Mouse (Mus musculus) lung, postnatal 25 days (tissue): ENCODE data around the gene Nhs.

Experiments
- DNase-seq: peaks from one replicate; pipeline ENCODE4 v3.0.0; 2022; ENCODE audit warnings: low spot score

The Nhs gene

DNA sequence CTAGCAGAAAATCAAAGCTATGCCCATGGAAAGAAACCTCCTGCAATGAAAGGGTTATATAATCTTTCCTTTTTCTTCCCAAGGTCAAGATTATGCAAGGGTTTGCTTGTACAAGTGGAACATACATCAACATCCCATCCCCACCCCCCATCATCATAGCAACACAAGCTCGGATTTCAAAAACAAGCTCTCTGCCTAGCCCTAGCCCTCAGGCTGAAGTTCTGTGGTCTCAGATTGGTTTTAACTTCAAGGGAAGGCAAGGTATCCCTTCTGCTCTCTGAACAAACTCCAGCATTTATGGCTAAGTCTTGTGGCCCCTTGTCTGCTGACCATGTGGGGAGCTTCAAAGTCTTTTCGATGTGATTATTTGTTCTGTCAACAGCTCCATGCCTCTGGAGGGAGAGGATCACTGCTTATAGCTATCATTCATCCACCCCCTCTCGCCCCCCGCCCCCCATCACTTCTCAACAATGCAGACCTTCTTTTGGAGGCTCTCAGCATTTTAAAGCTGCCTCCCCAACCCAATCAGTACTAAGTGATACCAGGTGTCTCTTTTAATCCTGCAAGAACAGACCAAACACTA lies 216.3 kb downstream of the Nhs start:
- no peak for DNase-seq

DNA sequence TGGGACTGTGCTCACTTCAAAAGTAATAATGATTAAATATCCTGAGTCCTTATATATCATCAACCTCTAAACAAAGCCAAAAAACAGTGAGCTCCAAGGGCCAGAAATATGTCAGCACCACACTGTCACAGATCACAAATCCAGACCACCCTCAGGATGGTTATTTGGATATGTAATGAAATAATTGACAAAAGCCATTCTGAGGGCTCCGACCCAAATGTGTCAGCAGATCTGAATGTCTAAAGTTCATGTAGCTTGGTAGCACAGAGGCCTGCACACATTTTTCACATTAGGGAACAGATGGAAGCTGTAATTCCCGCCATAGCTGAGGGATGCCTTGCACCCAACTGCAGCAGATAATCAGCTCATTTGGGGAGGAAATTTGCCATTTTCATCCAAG lies 218.8 kb downstream of the Nhs start:
- DNase-seq = peak; percentile 25

DNA sequence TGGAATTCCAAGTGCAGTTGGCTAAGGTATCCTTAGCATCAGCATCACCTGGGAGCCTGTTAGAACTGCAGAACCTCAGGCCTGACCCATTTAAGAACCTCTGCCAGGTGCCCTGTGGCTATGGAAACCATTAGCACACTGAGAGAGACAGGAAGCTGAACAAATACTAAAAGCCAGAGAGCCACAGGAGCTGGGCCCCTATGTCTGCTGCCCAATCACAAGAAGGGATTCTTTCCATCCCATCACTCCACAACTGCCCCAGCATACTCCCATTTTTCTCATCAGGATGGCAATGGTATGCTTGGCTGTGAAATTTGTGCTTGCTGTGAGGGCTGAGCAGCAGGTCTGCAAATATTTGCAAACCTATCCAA lies 232.9 kb downstream of the Nhs start:
- DNase-seq = no peak

DNA sequence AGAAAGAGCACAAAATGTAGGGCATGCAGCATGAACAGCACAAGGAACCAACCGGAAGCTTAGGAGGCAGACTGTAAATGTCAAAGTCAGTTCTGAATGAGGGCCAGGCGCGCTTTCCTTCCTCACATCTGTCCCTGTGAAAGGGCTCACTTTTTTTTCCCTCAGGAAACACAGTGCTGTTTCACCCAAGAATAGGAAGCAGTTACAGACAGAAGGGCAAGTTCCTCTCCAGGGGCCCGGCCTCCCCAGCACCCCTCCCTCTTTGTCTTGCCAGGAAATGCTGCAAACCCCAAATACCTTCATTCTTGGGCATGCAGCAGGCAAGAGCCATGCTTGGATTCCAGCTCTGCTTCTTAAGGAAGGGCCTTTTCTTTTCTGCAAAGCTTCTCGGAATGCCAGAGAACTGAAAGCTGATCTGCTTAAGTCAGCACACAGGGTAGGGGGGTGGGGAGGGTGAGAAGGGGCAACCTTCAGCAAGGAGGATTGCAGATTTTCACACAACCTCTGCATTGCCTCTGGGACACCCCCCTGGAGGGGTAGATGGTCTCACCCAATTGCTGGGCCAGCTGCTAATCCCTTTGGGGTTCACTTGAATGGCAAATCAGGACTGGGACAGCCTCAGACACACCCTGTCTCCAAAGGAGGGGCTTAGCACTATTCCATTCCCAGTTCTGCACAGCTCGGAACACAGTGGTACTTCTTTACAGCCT lies 233.4 kb downstream of the Nhs start:
- DNase-seq = no peak

DNA sequence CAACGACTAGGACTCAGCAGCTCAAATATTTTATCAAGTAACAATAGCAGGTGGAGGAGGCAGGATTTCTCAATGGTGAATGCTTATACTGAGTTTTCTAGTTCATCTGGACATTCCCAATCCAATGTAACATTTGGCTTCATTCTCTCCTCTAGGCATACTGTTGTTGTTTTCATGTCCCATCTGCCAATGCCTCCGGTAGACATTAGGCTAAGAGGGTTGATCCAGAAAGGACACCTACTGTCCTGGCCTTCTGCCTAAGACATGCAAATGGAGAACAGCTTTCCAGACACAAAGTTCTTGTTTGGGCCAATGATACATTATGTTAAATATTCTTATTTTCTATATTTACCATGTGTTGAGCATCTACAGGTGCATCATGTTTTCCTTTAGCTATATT lies 236.9 kb downstream of the Nhs start:
- no peak for DNase-seq

DNA sequence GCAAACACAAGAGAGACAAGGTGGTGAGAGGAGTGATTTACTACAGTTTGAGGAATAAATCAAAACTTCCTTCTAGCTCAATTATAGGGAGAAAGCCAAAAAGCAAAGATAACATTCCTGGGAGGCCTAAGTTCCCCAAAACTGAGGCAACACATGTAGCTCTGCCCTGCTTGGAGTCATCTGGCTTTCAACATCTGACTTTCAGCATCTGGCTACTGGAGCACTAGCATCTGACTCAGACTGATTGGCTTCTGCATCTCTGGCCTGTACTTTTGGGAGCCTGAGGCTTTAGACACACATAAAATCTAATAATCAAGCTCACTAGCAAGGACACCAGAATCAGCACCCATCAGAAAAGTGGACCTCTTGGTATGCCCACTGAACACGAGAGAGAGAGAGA lies 237.9 kb downstream of the Nhs start:
- DNase-seq = no peak

DNA sequence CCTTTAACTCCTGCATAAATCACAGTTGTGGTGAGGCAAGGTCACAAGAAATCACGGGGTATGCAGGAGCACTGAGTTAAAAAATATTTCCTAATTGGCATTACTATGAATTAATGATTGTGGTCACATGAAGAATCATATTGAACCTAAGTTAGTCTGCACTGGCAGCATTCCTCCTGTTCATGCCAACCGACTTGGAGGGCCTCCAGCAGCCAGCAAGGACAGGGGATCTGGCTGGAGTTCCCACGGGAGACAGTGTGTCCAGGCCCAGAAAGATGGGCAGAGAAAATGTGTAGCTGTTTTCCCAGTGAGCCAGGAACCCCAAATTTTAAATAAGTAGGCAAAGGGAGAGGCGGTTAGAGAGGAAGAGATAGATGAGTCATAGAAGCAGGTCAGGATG lies 249.6 kb downstream of the Nhs start:
- no peak for DNase-seq

DNA sequence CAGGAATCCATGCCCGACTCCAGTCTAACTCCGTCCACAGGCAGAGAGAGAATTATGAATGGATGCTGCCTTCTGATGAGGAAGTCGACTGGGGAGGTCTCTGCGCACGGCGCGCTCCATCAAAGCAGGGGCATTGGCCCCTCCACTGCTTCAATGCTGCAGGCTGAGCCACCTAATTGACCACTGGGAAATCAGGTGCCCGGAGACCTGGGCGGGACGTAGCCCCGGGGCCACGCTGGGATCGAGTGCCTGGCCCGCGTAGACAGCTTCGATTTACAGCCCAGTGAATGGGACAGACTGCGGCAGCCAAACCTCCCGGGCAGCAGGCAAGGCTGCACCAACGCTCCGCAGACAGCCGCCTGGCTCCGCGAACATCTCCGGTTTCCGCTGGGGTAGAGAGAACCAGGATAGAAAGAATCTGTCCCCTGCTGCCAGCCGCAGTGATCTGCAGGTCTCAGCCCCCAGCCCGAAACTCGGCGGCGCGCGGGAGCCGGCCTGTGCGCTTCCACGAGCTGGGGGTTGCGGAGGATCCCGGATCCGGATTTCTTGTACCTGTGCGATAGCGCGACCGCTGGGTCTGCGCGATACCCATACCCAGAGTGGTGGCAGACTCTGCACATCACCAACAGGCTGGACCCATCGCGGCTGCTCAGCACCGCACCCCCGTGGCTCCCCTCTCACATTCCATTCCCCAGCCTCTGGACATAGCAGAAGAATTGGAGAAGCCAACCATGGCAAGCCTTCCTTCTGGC lies 250.7 kb downstream of the Nhs start:
- DNase-seq = no peak

DNA sequence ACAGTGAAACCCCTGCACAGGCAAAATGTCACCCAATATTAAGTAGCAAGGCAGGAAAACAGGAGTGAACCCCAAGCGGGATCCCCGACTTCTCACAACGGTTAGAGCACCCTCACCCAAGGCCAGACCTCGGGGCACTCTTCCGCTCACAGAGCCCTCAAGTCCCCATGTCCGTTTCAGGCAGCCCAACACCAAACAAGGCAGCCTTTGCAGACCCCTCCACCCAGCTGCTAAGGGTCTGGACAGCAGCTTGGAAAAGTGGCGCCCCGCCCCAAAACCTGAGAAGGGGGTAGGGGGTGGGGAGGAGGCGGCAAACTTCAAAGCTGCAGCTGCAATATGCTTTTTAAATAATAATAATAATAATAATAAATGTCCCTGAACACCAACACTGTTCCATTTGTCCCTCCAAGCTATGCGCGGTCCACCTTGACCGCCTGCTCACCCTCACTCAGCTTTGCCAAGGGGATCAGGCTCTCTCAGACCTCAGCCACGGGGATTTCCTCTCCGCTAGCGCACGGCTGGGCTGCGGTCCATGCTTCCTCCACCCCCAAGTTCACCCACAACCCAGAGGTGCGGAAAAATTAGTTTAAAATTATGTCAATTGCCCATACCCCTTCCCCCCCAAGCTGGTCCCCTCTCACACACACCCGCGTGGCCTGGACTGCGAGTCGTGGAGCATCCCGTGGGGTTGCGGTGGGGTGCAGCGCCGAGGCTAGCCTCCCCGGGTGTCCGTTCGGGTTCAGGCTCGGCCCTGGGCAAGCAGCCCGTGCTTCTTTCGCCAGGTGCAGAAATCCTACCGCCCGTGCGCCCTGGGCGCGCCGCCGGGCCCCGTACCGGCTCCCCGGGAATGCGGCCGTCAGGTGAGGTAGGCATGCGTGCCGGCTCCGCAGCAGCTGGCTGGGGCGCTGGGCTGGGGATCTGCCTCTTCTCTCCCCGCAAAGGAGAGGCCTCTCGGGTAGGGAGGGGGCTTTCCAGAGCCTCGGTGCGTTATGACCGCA lies 251.6 kb downstream of the Nhs start:
- no peak for DNase-seq

DNA sequence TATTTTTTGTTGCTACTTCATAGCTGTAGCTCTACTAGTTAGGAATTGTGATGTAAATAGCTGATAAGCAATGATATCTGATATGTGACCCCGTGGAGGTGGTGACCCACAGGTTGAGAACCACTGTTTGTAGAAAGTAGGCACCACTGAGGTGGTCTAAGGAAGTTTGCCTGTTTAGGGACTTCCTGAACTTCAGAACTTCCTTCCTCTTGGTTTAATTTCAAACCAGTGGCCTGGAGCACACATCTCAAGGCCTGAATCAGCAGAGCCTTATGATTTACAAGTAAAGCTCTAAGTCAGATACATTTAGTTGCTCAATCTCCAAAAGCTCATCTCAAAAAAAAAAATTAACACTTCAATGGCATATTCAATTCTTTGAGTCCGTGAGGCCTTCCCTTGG lies 265.1 kb downstream of the Nhs start:
- no peak for DNase-seq

DNA sequence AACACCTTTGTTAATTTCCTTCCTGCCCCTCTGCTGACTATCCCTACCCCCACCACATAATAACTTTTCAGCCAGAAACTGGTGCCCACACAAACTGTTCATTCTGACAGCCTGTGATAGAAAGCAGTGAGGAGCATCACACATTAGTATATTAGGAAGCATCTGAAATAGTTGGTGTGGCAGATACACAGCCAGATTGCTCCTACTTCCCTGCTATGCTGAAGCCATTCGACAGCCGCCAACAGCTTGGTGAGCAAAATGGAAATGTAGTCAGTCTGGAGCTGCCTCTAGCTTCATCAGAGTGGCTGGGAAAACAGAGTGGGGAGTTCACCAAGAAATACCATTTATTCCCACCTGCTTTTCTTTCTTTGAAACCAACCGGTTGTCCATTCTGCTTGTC lies 275.9 kb downstream of the Nhs start:
- DNase-seq = no peak

DNA sequence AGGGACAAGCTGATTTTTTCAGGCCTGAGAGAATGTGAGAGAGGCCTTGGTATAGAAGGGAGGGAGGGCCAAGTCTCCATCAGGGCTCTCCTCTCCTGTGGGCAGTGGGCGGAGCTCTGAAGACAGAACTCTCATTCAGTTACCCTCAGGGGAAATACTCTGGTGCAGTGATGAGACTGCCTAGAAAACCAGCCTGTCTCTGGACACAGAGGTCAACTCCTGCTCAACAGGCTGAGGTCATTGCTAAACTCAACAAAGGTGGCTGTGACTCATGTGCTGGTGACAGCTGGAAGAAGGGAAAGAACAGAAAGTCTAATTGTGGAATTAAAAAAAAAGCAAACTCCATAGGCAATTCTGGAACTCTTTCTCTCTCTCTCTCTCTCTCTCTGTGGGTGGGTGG lies 282.4 kb downstream of the Nhs start:
- DNase-seq = no peak

DNA sequence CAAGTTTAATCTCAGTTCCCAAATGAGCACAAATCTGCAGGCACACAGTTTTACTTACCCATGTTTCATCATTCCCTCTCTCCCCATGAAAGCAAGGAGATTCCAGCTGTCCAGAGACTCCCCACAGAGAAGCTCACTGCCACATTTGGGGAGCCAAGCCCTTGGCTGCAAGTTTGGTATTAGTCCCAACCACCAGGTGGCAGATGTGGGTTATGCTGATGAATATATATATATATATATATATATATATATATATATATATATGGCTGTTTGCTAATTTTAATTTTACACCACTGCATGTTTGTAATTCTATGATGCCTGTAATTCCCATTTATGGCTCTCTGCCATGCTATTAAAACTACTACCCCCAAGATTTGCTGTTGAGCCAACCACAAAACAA lies 286.0 kb downstream of the Nhs start:
- DNase-seq = no peak

DNA sequence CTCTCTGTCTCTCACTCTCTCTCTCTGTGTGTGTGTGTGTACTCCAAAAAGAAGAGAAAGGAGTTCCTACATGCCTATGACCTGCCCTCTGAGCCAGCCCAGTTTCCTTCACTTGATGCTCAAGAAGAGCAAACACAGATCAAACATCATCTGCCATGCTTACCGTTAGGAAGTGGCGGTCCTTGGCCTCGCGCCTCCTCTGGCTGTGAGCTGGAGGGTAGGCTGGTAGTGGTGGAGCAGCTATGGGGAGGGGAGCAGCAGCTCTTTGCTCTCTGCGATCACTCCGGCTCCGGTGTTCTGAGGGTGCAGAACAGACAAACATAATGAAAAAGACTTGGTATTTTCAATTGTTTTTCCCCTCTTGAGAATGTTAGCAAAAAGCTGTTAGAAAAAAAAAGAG lies 288.2 kb downstream of the Nhs start:
- DNase-seq = no peak

DNA sequence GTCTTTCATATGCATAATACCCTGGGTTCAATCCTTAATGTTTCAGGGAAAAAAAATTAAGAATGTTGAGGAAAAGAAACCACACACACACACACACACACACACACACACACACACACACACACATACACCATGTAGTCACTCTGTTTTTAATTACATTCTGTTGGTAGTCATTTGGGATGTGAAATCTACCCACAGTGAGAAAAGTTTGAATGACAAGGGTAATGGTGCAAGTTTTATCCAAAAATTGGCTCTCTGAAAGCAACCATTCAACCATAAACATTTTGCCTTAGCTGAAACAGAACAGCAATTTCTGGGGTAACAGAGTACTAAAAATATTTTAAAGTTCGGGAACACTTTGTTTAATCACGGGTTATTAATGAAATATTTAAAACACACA lies 303.9 kb downstream of the Nhs start:
- DNase-seq = no peak

DNA sequence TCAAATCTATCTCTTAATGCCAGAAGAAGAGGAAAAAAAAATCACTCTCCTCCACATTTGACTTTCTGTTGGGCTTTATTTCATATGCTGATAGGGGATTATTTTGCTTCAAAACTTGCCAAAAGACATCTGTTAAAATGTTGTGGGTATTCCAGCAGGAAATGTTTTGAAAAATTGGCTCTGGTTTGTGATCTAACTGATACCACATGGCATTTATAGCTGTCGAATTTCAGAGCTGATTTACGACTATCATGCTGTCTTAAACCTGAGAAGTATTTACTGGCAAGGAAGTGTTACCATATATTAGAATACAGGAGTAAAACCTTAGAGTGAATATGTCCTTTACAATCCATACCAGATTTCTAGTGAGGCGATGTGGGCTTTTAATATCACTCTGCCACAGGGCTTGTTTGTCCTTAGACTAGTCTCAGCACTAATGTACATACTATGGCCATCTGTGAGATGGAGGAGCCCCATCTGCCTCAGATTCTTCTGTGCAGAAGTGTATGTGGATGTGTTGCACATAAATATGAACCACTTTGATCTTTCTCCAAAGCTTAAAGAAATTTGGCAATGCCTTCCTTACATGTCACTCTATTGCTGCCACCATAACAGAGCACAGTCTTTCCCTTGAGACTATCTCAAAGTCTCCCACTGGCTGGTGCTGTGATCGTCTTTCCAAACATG lies 305.8 kb downstream of the Nhs start:
- DNase-seq = no peak

DNA sequence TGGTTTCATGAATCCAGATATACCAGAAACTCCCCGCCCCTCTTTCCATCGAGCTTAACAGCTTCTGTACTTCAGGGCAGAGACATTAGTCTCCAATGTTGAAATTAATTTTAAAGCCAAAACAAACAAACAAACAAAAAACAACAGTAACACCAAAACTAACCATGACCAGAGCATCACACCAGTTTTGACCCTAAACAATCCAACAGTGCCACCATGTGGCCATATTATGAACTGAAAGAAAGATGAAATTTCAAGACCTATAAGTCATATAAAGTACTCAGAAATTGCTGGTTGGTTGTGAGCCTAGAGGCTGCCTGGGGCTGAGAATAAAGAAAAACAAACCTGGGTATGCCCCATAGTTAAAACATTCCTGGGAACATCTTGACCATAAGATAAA lies 333.3 kb downstream of the Nhs start:
- peak; percentile 20 for DNase-seq

DNA sequence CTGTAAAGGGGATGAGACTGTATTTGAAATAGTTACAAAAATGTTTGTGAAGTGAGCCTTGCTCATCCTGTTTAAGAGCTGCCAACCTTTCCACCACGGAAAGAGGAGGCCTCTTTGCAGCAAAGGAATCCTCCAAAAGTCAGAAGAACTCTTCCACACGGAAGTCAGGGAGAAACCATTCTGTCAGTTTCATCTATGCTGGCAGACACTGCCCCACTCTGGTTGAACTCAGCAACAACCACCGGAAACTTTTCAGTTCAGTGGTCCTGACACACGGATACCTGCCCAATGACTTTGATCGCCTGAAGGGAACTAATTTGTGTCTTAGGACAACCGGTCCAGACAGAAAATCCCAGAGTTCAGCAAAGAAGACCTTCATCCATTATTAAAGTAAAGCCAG lies 369.3 kb downstream of the Nhs start:
- no peak for DNase-seq
